Mouse (Mus musculus): ENCODE measurements around the gene Ccdc158. TPM values are rescaled to one million over a fixed set of nuclear protein-coding genes. Genes with fewer than 3 reads are reported as not detected.

Ccdc158 gene
- not detected for total RNA-seq (2023)

GRCm38 (mm10) chr5:92674859-92675573 is at the start of gene Ccdc158:
Ccdc158 (minus strand) TSS chr5:92675271.

GRCm38 (mm10) chr5:92683351-92683807 is 8.3 kb upstream of the Ccdc158 start, which contains the start of gene Shroom3:
Shroom3 (plus strand) TSS chr5:92683435.

GRCm38 (mm10) chr5:92602691-92603690 is 72.1 kb downstream of the Ccdc158 start, which contains the start of gene Stbd1:
Stbd1 (plus strand) TSS chr5:92603041.

Other genes starting within 250 kb of the Ccdc158 start
- 53.3 TPM for gene Nup54, start 240.1 kb downstream of the Ccdc158 start, total RNA-seq (2023)
- gene Scarb2, start 168.4 kb downstream of the Ccdc158 start, total RNA-seq (2023) = 44.4 TPM
- not detected for gene Fam47e, start 120.2 kb downstream of the Ccdc158 start, total RNA-seq (2023)
- not detected for gene Stbd1, start 72.2 kb downstream of the Ccdc158 start, total RNA-seq (2023)
- 0.33 TPM for gene Shroom3, start 8.2 kb upstream of the Ccdc158 start, total RNA-seq (2023)

All from CD4-positive naive resting alpha-beta T cell, adult 57 days (primary cell).